Mouse (Mus musculus): Measurements from ENCODE around the gene Gja8. TPM values are rescaled to one million over a fixed set of nuclear protein-coding genes. Genes with fewer than 3 reads are reported as not detected.

The Gja8 gene
- total RNA-seq, 2 experiments from 2014 or later: not detected

DNA sequence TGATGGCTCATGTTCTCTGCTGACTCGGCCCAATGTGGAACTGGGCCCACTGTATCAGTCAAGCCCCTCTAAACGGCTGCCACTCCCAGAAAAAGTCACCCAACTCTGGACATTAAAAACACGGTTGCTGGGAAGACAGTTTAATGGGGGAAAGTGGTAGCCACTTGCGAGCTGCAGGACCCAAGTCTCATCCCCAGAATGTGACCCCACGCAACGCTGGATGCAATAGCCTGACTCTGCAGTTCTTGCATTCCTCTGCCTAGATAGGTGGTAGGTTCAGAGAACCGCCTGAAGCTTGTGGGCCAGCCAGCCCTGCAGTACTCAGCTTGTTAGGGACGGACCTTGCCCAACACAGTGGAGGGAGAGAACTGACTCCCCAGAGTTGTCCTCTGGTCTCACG lies 46.3 kb downstream of the Gja8 start:
- no peak for DNase-seq

DNA sequence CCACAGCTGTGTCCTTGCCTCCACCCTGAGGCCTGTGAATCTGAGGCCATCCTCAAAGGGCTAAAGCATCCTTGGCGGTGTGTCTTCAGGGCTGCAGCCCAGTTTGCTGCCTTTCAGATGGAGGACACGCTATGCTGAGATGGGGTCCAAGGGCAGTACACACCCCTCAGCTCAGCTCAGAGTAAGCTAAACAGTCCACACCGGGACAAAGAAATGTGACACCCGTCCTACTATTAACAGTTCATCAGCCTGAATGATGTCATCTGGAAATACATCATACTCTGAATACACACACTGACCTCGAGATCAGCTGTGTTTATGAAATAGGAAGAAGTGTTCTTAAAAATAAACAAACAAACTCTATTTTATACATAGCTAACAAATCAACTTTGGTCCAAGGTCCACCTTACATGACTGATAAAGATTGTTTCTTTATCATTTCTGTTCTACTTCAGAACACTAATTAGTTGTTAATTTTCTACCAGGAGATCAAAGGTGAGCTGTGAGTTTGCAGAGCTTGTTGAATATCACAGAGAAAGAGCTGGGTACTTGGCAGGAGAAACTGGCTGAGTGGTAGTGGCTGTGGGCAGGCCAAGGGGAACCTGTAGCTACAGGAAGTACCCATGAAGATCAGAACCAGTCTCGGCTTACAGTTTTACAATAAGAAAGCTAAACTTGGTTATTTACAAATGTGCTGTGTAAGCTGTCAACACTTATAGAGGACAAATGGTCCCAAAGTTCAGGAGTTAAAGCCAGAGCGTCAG lies 50.8 kb downstream of the Gja8 start:
- DNase-seq: no peak

DNA sequence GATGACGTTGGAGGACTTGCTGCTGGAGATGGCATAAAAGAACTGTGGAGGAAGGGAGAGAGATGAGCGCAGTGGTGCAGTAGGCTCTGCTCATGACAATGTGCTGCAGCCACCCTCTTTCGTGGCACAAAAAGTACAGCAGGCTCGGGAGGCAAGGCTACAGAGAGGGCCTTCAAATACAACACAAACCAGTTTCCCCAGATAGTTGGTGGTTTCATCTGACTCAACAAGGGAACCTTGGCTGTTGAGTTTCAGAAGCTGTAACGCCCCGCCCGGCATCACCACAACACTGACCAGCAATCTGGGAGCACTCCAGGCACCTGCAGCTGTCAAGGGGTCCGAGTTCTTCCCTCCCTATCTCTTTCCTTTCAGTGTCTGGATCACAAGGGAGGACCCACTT lies 53.3 kb downstream of the Gja8 start:
- no peak for DNase-seq

DNA sequence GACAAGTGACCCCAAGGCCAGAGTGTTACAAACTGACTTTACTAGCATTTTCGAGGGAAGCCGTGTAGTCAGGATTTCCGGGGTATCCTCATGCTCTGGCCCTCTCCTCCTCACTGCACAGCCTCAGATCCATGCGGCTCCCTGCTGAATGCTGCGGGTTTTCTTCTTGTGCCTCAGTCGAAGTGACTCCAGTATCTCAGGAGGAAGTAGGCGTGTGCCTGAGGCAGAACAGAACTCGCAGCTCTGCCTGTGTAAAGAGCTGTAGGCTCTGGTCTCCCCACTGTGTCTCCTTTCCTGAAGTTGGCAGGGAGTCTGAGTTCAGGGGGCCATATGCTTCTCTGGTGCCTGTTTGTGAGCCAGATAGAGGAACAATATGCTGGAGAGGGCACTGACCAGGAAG lies 54.8 kb downstream of the Gja8 start:
- no peak for DNase-seq

DNA sequence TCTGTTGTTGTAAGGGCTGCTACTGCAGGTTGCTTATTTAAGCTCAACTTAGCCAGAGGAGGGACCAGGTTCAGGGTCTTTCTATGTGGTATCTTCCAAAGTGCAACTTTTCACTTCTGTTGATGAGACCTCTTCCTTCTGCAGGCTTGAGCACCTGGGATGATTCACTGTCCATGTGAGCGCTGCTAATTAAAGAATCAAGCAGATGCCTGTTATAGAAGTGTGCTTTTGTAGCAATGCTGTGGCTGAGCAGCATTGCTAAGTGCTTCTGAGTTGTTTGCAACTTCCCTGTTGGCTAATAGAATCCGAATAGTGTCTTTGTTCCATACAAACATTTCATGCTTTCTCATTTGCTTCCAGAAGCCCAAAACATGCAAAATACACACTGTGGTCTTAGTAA lies 55.5 kb downstream of the Gja8 start:
- no peak for DNase-seq

GRCm38 (mm10) chr3:96869091-96869490 lies 56.7 kb downstream of the Gja8 start:
- DNase-seq: no peak

- no peak for DNase-seq
These were observed 57.3 kb downstream of the Gja8 start for GRCm38 (mm10) chr3:96868566-96868965.

DNA sequence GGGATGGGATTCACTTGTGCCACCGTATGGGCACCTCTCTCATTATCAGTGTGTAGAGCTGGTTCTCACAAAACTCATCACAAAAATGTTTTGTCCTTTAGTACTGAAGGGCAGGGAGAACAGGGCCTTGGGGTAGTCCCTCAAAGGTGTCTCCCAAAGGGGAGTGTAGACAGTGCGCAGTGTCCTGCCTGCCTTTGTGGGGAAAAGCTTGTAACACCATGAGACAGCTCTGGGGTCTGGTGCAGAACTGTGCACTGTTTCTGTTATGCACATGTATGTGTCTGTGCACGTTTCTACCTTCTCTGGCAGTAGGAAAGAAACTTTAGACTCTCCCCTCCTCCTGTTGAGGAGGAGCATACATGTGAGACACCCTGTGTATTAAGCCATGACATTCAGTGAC lies 58.0 kb downstream of the Gja8 start:
- DNase-seq: no peak

Other genes with a start within 250 kb of the Gja8 start
- gene Pias3, start 229.6 kb downstream of the Gja8 start, total RNA-seq (2021): 10 to 100 TPM; 13.4 to 15.3 TPM
- gene Nudt17, start 217.5 kb downstream of the Gja8 start, total RNA-seq (2021): 1 to 10 TPM; 2.7 to 5.3 TPM
- gene Polr3c, start 198.4 kb downstream of the Gja8 start, total RNA-seq (2021): 10 to 100 TPM; 23.1 to 26.1 TPM
- 10 to 100 TPM; 22.5 to 22.6 TPM for gene Rnf115, start 198.4 kb downstream of the Gja8 start, total RNA-seq (2021)
- gene Pdzk1, start 96.7 kb downstream of the Gja8 start, total RNA-seq (2021): not detected
- gene Cd160, start 96.7 kb downstream of the Gja8 start, total RNA-seq (2021): not detected
- gene Gja5, start 21.3 kb downstream of the Gja8 start, total RNA-seq (2021): 10 to 100 TPM; 15.8 to 17.2 TPM
- gene Gpr89, start 20.7 kb downstream of the Gja8 start, total RNA-seq (2021): 10 to 100 TPM; 17.8 to 24.3 TPM
- gene Acp6, start 232.8 kb upstream of the Gja8 start, total RNA-seq (2021): 10 to 100 TPM; 30.7 to 31.3 TPM

Measured in heart, adult 18-20 months (tissue).